Mouse (Mus musculus) left cerebral cortex, adult 11 months (tissue): ENCODE results near the gene Plekho2.

Experiments
- DNase-seq: peaks from one replicate; pipeline ENCODE4 v3.0.0; 2022; ENCODE audit warnings: low spot score

Plekho2 gene

DNA sequence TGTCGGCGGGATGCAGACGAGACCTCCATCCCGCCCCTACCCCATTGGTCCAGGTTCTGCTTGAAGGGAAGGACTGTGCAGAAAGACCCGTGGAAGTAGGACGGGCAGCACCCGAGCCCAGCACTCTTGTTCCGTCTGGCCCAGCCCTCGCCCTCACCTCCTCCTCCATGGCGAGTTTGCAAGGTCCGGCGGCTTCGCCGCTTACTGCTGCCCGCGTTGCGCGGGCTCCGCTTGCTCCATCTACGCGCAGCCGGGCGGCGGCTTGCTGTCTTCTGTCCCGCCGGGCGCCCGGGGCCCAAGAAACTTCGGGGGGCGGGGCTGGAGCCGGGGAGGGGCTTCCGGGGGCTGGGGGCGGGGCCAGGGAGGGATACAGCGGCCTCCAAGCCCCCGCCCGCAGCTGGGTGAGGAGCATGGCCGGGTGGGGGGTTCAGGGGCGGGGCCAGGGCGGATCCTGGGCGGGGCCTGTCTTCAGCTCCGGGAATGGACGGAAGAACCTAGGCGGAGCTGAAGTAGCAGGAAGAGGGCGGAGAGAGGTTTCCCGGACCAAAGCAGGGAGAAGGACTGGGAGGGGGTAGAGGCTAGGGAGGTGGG, at the start of gene Plekho2:
TSS of gene Plekho2 (minus strand) at position 260 of the 591 bp plus-strand sequence.
- peak; percentile 80 for DNase-seq

DNA sequence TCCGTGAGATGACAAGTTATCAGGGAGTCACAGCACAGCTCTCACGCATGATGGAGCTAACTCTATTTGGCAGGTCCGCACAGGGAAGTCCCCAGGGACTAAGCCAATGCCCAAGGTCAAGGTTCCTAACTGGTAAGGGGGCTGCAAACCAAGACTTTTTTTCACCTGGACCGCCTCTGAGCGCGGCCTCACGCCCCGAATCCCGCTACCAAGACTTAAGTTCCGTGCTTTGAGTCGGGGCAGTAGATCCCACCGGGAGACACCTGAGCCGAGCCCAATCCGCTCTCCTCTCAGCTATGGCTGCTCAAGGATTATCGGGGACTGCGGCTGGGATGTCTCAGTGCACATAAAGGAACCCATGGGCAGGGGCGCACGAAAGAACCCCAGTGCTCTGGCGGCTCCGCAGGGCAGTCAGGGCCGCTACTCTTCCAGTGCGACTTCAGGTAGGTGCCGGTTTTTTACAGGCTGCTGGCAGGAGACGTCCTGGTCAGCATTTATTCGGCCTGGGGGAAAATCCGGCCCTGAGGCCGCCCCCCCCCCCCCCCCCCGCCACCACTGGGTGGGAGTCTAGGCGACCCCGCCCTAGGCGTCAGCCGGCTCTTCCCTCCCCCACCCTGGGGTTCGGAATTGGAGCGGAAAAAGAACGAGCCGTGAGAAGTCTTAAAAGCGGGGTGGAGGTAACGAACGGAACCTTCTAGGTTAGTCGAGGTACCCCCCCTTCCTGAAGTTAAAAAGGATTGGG, 49.4 kb upstream of the Plekho2 start, which contains the start of gene Rbpms2:
TSS of gene Rbpms2 (plus strand) at position 624 of the 742 bp plus-strand sequence.
- DNase-seq, result no peak

DNA sequence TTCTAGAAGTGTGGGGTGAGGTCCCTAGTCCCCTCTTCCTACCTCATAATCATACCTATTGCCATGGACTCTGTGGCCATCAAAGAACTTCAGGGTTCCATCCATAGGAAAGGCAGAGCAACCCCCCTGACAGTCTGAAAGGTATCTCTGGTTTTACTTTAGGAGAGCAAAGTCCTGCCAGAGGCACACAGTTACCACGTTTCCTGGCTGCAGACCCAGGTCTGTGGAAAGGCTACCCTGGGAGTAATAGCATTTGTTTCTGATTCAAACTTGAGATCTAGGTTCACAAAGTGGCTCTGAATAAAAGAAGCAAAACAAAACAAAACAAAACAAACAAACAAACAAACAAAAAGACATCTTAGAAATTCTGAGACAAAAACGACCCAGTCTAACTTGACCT, 44.4 kb upstream of the Plekho2 start:
- DNase-seq, result no peak

DNA sequence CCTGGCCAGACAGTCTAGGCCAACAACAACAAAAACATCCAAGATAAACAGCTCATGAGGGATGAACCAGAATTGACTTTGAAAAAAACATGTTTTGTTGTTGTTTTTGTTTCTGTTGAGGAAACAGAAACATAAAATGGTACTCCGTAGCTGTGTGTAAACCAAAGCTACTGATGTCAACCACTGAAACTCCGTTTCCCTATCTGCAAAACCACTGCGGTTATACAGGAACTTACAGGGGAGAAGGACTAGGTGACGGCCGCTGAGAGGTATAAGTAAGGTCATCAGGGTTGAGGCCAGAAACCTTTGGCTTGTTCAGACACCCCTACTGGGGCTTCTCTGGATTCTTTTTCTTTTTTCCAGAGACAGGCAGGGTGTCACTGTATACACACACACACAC, 43.0 kb upstream of the Plekho2 start:
- DNase-seq, result no peak

GRCm38 (mm10) chr9:65621666-65622065, 41.8 kb upstream of the Plekho2 start:
- DNase-seq, result no peak

GRCm38 (mm10) chr9:65621196-65621595, 41.4 kb upstream of the Plekho2 start:
- no peak for DNase-seq

DNA sequence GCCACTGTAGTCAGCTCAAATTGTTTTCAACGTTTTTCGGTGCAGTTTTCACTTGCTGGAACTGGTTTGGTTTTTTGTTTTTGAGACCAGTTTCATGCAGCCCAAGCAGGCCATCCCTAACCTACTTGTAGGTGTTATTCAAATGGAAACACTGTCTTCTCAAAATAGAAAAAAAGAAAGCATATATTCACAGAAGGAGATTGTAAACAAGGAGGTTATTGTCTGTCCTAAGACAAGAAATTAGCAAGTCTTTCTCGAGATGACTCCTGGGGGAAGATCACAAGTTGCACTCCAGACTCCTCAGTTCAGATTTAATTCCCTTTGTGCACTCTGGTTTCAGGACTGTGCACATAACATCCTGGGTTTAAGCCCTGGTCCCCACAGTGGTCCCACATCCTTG, 39.5 kb upstream of the Plekho2 start:
- no peak for DNase-seq

DNA sequence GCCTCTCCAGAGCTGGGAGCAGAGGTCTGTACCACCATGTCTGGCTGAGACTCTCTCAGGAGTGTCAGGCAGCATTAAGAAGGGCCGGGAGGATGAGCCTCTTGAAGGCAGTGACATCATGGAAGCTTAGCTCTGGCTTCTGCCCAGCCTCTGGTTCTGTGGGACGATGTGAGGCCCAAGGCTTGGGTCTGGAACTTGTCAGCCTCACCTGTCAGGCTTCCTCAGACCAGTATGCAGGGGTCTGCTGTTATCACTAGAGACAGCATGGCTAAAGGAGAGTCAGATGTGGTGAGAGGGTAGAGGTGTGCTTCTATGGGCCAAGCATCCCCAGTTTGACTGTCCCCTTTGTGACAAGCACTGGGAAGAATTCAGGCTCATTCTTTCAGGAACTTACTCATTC, 33.3 kb upstream of the Plekho2 start:
- no peak for DNase-seq

DNA sequence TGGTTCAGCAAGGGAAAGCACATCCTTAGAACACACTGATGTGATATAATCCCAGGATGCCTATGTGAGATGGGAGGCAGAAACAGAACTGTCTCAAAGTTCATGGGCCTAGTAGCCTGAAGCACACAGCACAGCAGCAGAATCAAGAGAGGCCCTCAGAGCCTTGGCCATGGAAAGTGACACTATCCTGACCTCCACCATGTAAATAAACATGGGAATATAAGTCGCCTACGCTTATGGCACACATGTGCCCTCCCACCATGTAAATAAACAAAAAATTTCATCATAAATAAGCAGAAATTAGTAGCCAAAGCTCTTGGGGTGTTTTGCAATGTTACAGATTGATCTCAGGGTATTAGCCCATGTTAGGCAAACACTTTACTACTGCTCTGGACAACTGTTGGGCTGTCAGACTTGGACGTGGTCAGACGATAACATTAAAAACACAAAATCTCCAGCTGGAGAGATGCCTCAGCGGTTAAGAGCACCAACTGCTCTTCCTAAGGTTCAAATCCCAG, 32.2 kb upstream of the Plekho2 start:
- DNase-seq, result no peak

DNA sequence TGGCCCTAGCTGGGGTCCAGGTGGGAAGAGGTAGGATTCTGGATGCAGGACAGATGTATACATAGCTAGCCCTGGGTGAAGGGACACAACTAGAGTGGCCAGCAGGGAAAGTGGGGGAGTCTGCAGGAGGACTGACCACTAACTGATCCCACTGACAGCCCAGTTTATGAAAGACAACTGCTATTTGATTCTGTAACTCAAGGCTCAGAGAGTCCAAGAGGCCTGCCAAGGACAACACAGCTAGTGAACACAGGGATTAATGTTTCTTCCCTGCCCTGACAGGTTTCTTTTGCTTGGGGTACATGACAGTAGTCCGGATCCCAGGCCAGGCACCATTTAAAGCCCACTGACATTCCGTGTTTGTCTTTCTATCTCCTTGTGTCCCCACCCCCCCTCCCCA, 27.3 kb upstream of the Plekho2 start:
- no peak for DNase-seq

DNA sequence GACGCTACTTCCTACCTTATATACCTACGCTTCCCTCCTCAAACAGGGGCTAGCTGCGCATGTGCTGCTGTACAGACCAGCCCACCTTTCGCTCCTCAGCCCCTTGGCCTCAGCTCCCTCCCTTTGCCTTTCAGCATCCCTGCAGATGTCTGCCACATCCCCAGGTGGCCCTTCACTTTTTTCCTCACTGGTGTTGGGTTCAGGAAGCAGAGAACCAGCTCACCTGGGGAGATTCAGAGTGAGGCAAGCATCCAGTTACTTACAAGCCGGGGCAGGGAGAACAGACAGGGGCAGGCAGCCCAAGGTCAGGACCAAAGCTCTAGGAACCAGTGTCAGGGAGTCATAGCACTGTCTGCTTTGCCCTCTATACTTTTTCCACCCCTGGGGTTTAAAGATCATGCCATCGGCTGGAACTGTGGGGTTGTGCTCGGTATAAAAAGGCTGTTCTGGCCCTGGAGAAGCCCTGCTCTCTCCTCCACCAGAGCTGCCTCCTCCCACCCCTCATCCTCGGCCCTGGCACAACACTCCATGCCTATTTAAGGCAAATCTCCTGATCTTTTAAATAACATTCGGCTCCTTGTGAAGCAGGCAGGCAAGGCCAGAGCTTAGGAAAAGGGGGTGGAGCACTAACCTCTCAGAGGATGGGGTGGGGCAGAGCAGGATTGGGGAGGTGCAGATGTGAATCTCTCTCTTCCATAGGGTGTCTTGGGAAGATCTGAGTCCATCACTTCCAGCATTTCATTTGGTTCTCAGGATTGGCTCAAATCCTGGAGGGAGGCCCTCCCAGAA, 26.7 kb upstream of the Plekho2 start:
- DNase-seq, result no peak

GRCm38 (mm10) chr9:65605471-65606136, 25.8 kb upstream of the Plekho2 start:
- DNase-seq, result no peak

DNA sequence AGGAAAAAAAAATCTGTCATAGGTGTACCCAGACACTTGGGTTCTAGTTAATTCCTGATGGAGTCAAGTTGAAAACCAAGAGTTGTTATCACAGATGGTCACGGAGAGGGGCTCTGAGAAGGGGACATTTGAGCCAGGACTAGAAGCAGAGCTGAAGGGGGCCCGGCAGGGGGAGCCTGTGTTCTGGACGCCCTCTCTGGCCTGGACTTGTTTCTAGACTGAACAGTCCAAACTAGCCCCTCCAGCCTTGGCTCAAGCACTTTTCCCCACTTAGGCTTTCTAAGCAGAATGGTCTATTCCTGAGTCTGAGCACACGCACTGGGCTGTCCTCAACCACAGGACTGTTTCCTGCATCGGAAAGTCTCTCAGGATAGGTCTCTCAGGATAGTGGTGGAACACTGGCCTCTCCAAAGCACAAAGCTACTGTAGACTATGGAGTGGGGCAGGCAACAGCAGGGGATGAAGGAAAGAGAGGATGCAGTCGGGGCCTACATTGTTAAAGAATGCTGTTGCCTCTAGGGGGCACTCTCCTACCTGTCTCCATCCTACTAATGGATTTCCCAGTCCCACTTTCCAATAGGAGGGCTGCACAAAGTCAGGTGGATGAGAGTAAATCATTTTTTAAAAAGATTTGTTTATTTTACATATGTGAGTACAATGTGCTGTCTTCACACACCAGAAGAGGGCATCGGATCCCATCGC, 23.7 kb upstream of the Plekho2 start:
- DNase-seq, result no peak

GRCm38 (mm10) chr9:65600951-65601350, 21.1 kb upstream of the Plekho2 start:
- no peak for DNase-seq

DNA sequence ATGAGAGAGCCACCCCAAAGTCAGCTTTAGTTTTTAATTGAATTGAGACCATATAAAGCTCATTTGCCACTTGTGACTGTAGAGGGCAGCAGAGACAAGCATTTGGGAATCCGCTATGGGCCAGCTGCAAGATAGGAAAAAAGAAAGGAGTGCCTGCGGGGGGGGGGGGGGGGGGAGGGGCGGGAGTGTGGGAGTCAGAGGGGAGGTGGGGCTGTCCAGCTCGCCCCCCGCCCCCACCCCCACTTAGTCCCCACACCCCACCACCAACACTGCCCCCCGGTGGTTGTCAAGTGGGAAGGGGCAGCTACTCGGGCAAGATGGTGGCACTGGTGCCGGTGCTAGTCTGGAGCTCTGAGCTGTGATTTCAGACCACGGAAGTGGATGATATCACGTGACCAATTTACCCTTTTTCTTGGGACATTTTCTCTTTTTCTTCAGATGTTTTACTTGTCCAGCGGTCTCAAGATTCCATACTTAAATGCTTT, 19.0 kb upstream of the Plekho2 start:
- no peak for DNase-seq

DNA sequence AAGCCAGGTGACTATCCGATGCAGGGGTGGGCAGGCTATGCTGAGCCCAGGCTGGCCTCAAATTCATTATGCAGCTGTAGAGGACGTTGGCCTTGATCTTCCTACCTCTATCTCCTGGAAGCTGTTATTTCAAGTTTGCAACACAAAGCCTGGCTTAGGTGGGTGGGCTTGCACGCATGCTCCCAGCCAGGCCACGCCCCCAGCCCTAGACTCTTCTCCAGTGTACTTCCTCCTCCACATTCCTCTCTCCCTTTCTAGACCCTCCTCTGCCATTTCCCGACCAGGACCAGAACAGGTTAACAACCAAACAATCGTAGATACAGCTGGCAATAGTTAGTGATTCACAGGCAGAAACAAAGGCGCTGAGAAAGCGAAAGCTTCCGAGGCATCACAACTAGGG, 13.8 kb upstream of the Plekho2 start:
- no peak for DNase-seq

DNA sequence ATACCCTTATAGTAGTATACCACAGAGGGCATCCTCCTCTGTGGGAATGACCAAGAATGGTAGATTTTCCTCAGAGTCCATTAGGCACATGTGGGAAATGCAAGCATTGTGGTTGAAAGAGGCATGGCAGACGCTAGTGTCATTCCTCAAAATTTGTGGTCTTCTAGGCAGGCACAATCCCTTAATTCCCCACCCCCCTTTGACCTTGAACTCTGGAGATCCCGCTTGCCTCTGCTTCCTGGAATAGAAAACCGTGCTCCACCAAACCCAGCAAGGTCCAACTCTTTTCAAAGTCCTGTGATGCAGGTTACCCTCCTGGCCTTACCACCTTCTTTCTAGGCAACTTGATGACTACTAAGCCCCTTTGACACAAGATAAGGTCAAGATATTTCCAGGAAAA, 12.9 kb upstream of the Plekho2 start:
- DNase-seq, result no peak

- no peak for DNase-seq
Measured at GRCm38 (mm10) chr9:65589091-65589490, 9.3 kb upstream of the Plekho2 start.

GRCm38 (mm10) chr9:65587573-65588358, 7.9 kb upstream of the Plekho2 start:
- no peak for DNase-seq

GRCm38 (mm10) chr9:65587270-65587572, 7.4 kb upstream of the Plekho2 start:
- no peak for DNase-seq
